Mouse (Mus musculus): Measurements from ENCODE around the gene Cep126. TPM values are rescaled to one million over a fixed set of nuclear protein-coding genes. Genes with fewer than 3 reads are reported as not detected.
A peak's percentile ranks its signal among the peaks of the same experiment; 100 is the strongest.

Gene Cep126
- polyA plus RNA-seq, 1 experiment from 2014 or later, result 1.5 TPM

DNA sequence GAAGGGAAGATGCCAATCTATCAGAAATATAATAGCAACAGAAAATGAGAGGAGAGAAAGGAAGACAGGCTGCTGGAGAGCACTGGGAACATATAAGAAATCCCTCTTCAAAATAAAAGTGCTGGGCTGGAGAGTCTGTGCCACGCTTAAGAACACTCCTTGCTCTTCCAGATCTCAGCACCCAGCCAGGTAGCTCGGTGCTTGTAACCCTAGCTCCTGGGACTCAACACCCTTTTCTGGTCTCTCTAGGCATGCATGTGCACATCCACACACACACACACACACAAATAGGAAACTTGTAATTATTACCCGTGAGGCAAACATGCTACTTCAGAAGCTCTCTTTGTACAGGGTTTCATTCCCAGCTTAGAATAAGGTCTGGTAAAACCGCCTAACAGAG lies 99.0 kb downstream of the Cep126 start:
- H3K27ac ChIP-seq (ENCODE audit: low read length), result peak overlapping the region; percentile 6; the same call in 1 of the 2 replicates
- no peak overlapping the region for H3K4me2 ChIP-seq (ENCODE audit: low read depth, low read length)
- H3K27me3 ChIP-seq (ENCODE audit: control insufficient read depth, insufficient read depth, low read length), result no peaks in the 10 kb centered on the region
- peaks cover 3% of the 10 kb centered on the region; the same call in 1 of the 2 replicates for H3K4me1 ChIP-seq (ENCODE audit: control insufficient read depth, insufficient read depth, low read length)
- no peaks in the 10 kb centered on the region for H3K9me3 ChIP-seq (replicated peaks; ENCODE audit: control insufficient read depth, low read length)
- WGBS, result 45% methylated on average over 4 of the region's 4 CpGs
- ATAC-seq (ENCODE audit: insufficient read depth, low FRiP score), result no peak
- no peak overlapping the region for H3K9ac ChIP-seq (ENCODE audit: low read length)
- no peaks in the 10 kb centered on the region for H3K36me3 ChIP-seq (ENCODE audit: control insufficient read depth, insufficient read depth, low read length)
- H3K4me3 ChIP-seq (replicated peaks; ENCODE audit: low read length), result no peak overlapping the region

DNA sequence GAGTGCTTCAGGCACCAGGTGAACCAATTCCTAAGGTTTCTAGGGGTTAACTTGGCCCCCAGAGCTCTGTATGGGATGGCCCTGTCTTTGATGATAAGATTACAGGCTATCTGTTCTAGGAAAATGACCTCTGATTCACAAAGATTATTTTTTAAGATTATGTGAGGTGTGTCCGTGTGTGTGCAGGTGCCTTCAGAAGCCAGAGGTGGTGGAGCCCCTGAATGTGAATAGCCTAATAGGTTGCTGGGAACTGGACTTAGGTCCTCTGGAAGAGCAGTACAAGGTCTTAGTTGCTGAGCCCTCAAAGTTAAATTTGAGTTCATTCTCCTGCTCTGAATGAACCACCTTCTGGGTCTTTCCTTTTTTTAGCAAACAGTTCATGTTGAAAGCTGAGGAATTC lies 100.0 kb downstream of the Cep126 start:
- no peak for ATAC-seq (ENCODE audit: insufficient read depth, low FRiP score)
- WGBS, result 65% methylated on average over 1 of the region's 1 CpGs
- no peak overlapping the region for H3K9ac ChIP-seq (ENCODE audit: low read length)
- no peaks in the 10 kb centered on the region for H3K27me3 ChIP-seq (ENCODE audit: control insufficient read depth, insufficient read depth, low read length)
- no peak overlapping the region for H3K4me2 ChIP-seq (ENCODE audit: low read depth, low read length)
- no peak overlapping the region for H3K4me3 ChIP-seq (replicated peaks; ENCODE audit: low read length)
- no peak overlapping the region for H3K27ac ChIP-seq (ENCODE audit: low read length)
- no peaks in the 10 kb centered on the region for H3K9me3 ChIP-seq (replicated peaks; ENCODE audit: control insufficient read depth, low read length)
- H3K36me3 ChIP-seq (ENCODE audit: control insufficient read depth, insufficient read depth, low read length), result no peaks in the 10 kb centered on the region
- peaks cover 3% of the 10 kb centered on the region; the same call in 1 of the 2 replicates for H3K4me1 ChIP-seq (ENCODE audit: control insufficient read depth, insufficient read depth, low read length)

GRCm38 (mm10) chr9:8032847-8033246 lies 101.2 kb downstream of the Cep126 start:
- Histone ChIP-seq H3K27me3 (ENCODE audit: control insufficient read depth, insufficient read depth, low read length) (no peaks in the 10 kb centered on the region), H3K4me3 (replicated peaks; ENCODE audit: low read length) (no peak overlapping the region), H3K9ac (ENCODE audit: low read length) (no peak overlapping the region), H3K9me3 (replicated peaks; ENCODE audit: control insufficient read depth, low read length) (no peaks in the 10 kb centered on the region), H3K4me1 (ENCODE audit: control insufficient read depth, insufficient read depth, low read length) (peaks cover 3% of the 10 kb centered on the region; the same call in 1 of the 2 replicates), H3K27ac (ENCODE audit: low read length) (no peak overlapping the region), H3K4me2 (ENCODE audit: low read depth, low read length) (no peak overlapping the region), H3K36me3 (ENCODE audit: control insufficient read depth, insufficient read depth, low read length) (no peaks in the 10 kb centered on the region)
- 71% methylated on average over 5 of the region's 5 CpGs for WGBS
- no peak for ATAC-seq (ENCODE audit: insufficient read depth, low FRiP score)

Other genes starting within 250 kb of the Cep126 start
- 21.3 and 23.8 TPM in 2 replicates for gene Yap1, start 129.7 kb downstream of the Cep126 start, polyA plus RNA-seq (2015; fragmentation: Nextera tagmentation; extraction: Ambion mirVana)
- gene Cfap300, start 91.5 kb downstream of the Cep126 start, polyA plus RNA-seq (2015; fragmentation: Nextera tagmentation; extraction: Ambion mirVana), result 8.1 and 8.7 TPM in 2 replicates